Mouse (Mus musculus): Measurements from ENCODE around the gene Arrdc2. TPM values are rescaled to one million over a fixed set of nuclear protein-coding genes. Genes with fewer than 3 reads are reported as not detected.

Arrdc2 gene
- total RNA-seq, 2 experiments from 2014 or later: 4.7 to 18.5 TPM

GRCm38 (mm10) chr8:70812885-70813284, 26.6 kb downstream of the Arrdc2 start:
- intact Hi-C loops (cut with DNase I): no loop called here

GRCm38 (mm10) chr8:70812055-70812454, 27.5 kb downstream of the Arrdc2 start:
- intact Hi-C loops (cut with DNase I): no loop called here
- no peak for DNase-seq

More at GRCm38 (mm10) chr8:70812885-70813284, 26.6 kb downstream of the Arrdc2 start:
- no peak for DNase-seq

- intact Hi-C loops (cut with DNase I): no loop called here
- no peak for DNase-seq
These were observed 28.4 kb downstream of the Arrdc2 start for GRCm38 (mm10) chr8:70810962-70811680.

GRCm38 (mm10) chr8:70808955-70809701, 30.4 kb downstream of the Arrdc2 start:
- intact Hi-C loops (cut with DNase I): no loop called here
- DNase-seq: no peak

GRCm38 (mm10) chr8:70808239-70808638, 31.3 kb downstream of the Arrdc2 start, which contains the start of gene Il12rb1:
Il12rb1 (plus strand) TSS chr8:70808449.
- intact Hi-C loops (cut with DNase I): no loop called here
- no peak for DNase-seq

GRCm38 (mm10) chr8:70807304-70807703, 32.2 kb downstream of the Arrdc2 start:
- DNase-seq: no peak
- intact Hi-C loops (cut with DNase I): no loop called here

GRCm38 (mm10) chr8:70806541-70806940, 33.0 kb downstream of the Arrdc2 start:
- peak in 1 of 2 experiments; percentile 46 for DNase-seq
- intact Hi-C loops (cut with DNase I): no loop called here

- intact Hi-C loops (cut with DNase I): no loop called here
- peak; percentile 87 to 90 for DNase-seq
These were observed 34.9 kb downstream of the Arrdc2 start, which contains the start of gene Mast3 for GRCm38 (mm10) chr8:70804481-70805206. Mast3 (minus strand) TSS chr8:70805054.

GRCm38 (mm10) chr8:70803761-70804480, 35.6 kb downstream of the Arrdc2 start:
- intact Hi-C loops (cut with DNase I): no loop called here
- DNase-seq: peak; percentile 52 to 55

- no peak for DNase-seq
- intact Hi-C loops (cut with DNase I): no loop called here
These were observed 36.6 kb downstream of the Arrdc2 start for GRCm38 (mm10) chr8:70802786-70803510.

- intact Hi-C loops (cut with DNase I): no loop called here
These were observed 37.7 kb downstream of the Arrdc2 start for GRCm38 (mm10) chr8:70801830-70802229.

GRCm38 (mm10) chr8:70801156-70801555, 38.4 kb downstream of the Arrdc2 start:
- intact Hi-C loops (cut with DNase I): no loop called here
- no peak for DNase-seq

More at GRCm38 (mm10) chr8:70801830-70802229, 37.7 kb downstream of the Arrdc2 start:
- DNase-seq: no peak

GRCm38 (mm10) chr8:70800648-70801047, 38.9 kb downstream of the Arrdc2 start:
- DNase-seq: no peak
- intact Hi-C loops (cut with DNase I): no loop called here

- DNase-seq: peak in 1 of 2 experiments; percentile 27
- intact Hi-C loops (cut with DNase I): no loop called here
These were observed 41.2 kb downstream of the Arrdc2 start for GRCm38 (mm10) chr8:70798281-70798680.

- intact Hi-C loops (cut with DNase I): no loop called here
These were observed 42.1 kb downstream of the Arrdc2 start for GRCm38 (mm10) chr8:70797081-70798070.

GRCm38 (mm10) chr8:70796403-70797080, 43.0 kb downstream of the Arrdc2 start:
- intact Hi-C loops (cut with DNase I): no loop called here
- DNase-seq: no peak

More at GRCm38 (mm10) chr8:70797081-70798070, 42.1 kb downstream of the Arrdc2 start:
- DNase-seq: peak; percentile 85 to 89

GRCm38 (mm10) chr8:70795370-70795769, 44.1 kb downstream of the Arrdc2 start:
- DNase-seq: no peak
- intact Hi-C loops (cut with DNase I): no loop called here

GRCm38 (mm10) chr8:70794215-70794614, 45.3 kb downstream of the Arrdc2 start:
- intact Hi-C loops (cut with DNase I): no loop called here
- no peak for DNase-seq
